Mouse (Mus musculus) kidney, embryonic 15.5 days (tissue): ENCODE measurements at regions not wholly inside any gene's neighbourhood (a gene's known extent, or its start where the extent isn't known, plus 50 kb on each side); places are given as distances from the start of the nearest gene placed in this dataset.

ENCODE experiments used
- ATAC-seq: fragments of 200-750 bp; cut with Nextera tagmentation; replicated peaks from 2 replicates; pipeline ENCODE4 v1.8.0; 2017; ENCODE audit warnings: moderate TSS enrichment; ENCODE audit not compliant: low FRiP score
- H3K27ac ChIP-seq: fragments of 300-500 bp; sonication (generic); 2 replicates; pipeline ENCODE4 v1.5.1; 2015; ENCODE audit warnings: mild to moderate bottlenecking, inconsistent platforms
- H3K27me3 ChIP-seq: fragments of 300-500 bp; sonication (generic); 2 replicates; pipeline ENCODE4 v1.6.1; 2015; ENCODE audit warnings: inconsistent platforms
- H3K36me3 ChIP-seq: fragments of 300-500 bp; sonication (generic); 2 replicates; pipeline ENCODE4 v1.6.1; 2015; ENCODE audit warnings: inconsistent platforms
- H3K4me1 ChIP-seq: fragments of 300-500 bp; sonication (generic); 2 replicates; pipeline ENCODE4 v1.6.1; 2015; ENCODE audit warnings: inconsistent platforms
- H3K4me2 ChIP-seq: fragments of 300-500 bp; sonication (generic); 2 replicates; pipeline ENCODE4 v1.6.1; 2015; ENCODE audit warnings: moderate library complexity, mild to moderate bottlenecking, inconsistent platforms
- H3K4me3 ChIP-seq: fragments of 300-500 bp; sonication (generic); replicated peaks from 2 replicates; pipeline ENCODE4 v1.5.1; 2015; ENCODE audit warnings: mild to moderate bottlenecking, inconsistent platforms
- H3K9ac ChIP-seq: fragments of 300-500 bp; sonication (generic); 2 replicates; pipeline ENCODE4 v1.6.1; 2015; ENCODE audit warnings: mild to moderate bottlenecking, inconsistent platforms
- H3K9me3 ChIP-seq: fragments of 300-500 bp; sonication (generic); replicated peaks from 2 replicates; pipeline ENCODE4 v1.6.1; 2016; ENCODE audit warnings: inconsistent platforms
- WGBS: fragments of 180-500 bp; shearing (Covaris S2); methylation state at CpG from one replicate; pipeline ENCODE4 v1.1.7; 2015; ENCODE audit warnings: mixed read lengths; 5-methylcytosine and 5-hydroxymethylcytosine counted together

- Histone ChIP-seq H3K9me3 (no peaks in the 10 kb centered on the region), H3K27me3 (no peaks in the 10 kb centered on the region), H3K27ac (no peak overlapping the region), H3K4me1 (peaks cover 3% of the 10 kb centered on the region), H3K4me2 (no peak overlapping the region), H3K36me3 (no peaks in the 10 kb centered on the region), H3K4me3 (no peak overlapping the region), H3K9ac (no peak overlapping the region)
- 96% methylated on average over 3 of the region's 3 CpGs for WGBS
- ATAC-seq: no peak
Measured at GRCm38 (mm10) chr2:50743785-50744258, 405.1 kb downstream of the Rnd3 start.

- no peaks in the 10 kb centered on the region for H3K36me3 ChIP-seq
- no peak overlapping the region for H3K4me2 ChIP-seq
- H3K4me3 ChIP-seq: no peak overlapping the region
- 58% methylated on average over 2 of the region's 2 CpGs for WGBS
- H3K27me3 ChIP-seq: no peaks in the 10 kb centered on the region
- H3K4me1 ChIP-seq: peaks cover 10% of the 10 kb centered on the region
- no peak for ATAC-seq
- H3K27ac ChIP-seq: no peak overlapping the region
- no peaks in the 10 kb centered on the region for H3K9me3 ChIP-seq
- H3K9ac ChIP-seq: no peak overlapping the region
Measured at GRCm38 (mm10) chr2:50742421-50742820, 406.5 kb downstream of the Rnd3 start.

- no peak overlapping the region for H3K4me3 ChIP-seq
- no peak overlapping the region for H3K9ac ChIP-seq
- H3K36me3 ChIP-seq: no peaks in the 10 kb centered on the region
- H3K27me3 ChIP-seq: no peaks in the 10 kb centered on the region
- 83% methylated on average over 2 of the region's 2 CpGs for WGBS
- peaks cover 13% of the 10 kb centered on the region for H3K4me1 ChIP-seq
- H3K27ac ChIP-seq: no peak overlapping the region
- H3K9me3 ChIP-seq: no peaks in the 10 kb centered on the region
- H3K4me2 ChIP-seq: no peak overlapping the region
- no peak for ATAC-seq
Measured at GRCm38 (mm10) chr2:50741337-50741736, 407.6 kb downstream of the Rnd3 start.

- Histone ChIP-seq H3K9me3 (no peaks in the 10 kb centered on the region), H3K4me3 (no peak overlapping the region), H3K27ac (no peak overlapping the region), H3K4me1 (peaks cover 13% of the 10 kb centered on the region), H3K9ac (no peak overlapping the region), H3K4me2 (no peak overlapping the region), H3K36me3 (no peaks in the 10 kb centered on the region), H3K27me3 (no peaks in the 10 kb centered on the region)
- 77% methylated on average over 8 of the region's 8 CpGs for WGBS
- ATAC-seq: no peak
Measured at GRCm38 (mm10) chr2:50739599-50739979, 409.3 kb downstream of the Rnd3 start.

GRCm38 (mm10) chr2:50738936-50739598 lies 409.8 kb downstream of the Rnd3 start:
- Histone ChIP-seq H3K9me3 (no peaks in the 10 kb centered on the region), H3K4me2 (no peak overlapping the region), H3K4me3 (no peak overlapping the region), H3K9ac (no peak overlapping the region), H3K27ac (no peak overlapping the region), H3K36me3 (no peaks in the 10 kb centered on the region), H3K27me3 (no peaks in the 10 kb centered on the region), H3K4me1 (peaks cover 13% of the 10 kb centered on the region)
- ATAC-seq: no peak
- WGBS: 41% methylated on average over 8 of the region's 8 CpGs

GRCm38 (mm10) chr2:50737706-50738105 lies 411.2 kb downstream of the Rnd3 start:
- H3K36me3 ChIP-seq: no peaks in the 10 kb centered on the region
- 42% methylated on average over 9 of the region's 9 CpGs for WGBS
- no peak overlapping the region for H3K4me3 ChIP-seq
- H3K9ac ChIP-seq: no peak overlapping the region
- H3K27ac ChIP-seq: no peak overlapping the region
- no peak overlapping the region for H3K4me2 ChIP-seq
- no peak for ATAC-seq
- peaks cover 13% of the 10 kb centered on the region for H3K4me1 ChIP-seq
- no peaks in the 10 kb centered on the region for H3K9me3 ChIP-seq
- no peaks in the 10 kb centered on the region for H3K27me3 ChIP-seq

- no peak for ATAC-seq
- Histone ChIP-seq H3K27ac (no peak overlapping the region), H3K27me3 (no peaks in the 10 kb centered on the region), H3K9me3 (no peaks in the 10 kb centered on the region), H3K36me3 (no peaks in the 10 kb centered on the region), H3K9ac (no peak overlapping the region), H3K4me3 (no peak overlapping the region), H3K4me2 (no peak overlapping the region), H3K4me1 (peaks cover 13% of the 10 kb centered on the region)
- 84% methylated on average over 11 of the region's 11 CpGs for WGBS
Measured at GRCm38 (mm10) chr2:50735029-50735428, 413.9 kb downstream of the Rnd3 start.

- H3K27ac ChIP-seq: peak overlapping the region; percentile 48
Measured at GRCm38 (mm10) chr2:50706652-50707051, 410.1 kb upstream of the Mmadhc start.

GRCm38 (mm10) chr2:50704297-50704696 lies 407.7 kb upstream of the Mmadhc start:
- 17% methylated on average over 3 of the region's 3 CpGs for WGBS
- no peak overlapping the region for H3K4me2 ChIP-seq
- H3K27me3 ChIP-seq: no peaks in the 10 kb centered on the region
- peaks cover 8% of the 10 kb centered on the region for H3K4me1 ChIP-seq
- H3K9me3 ChIP-seq: no peaks in the 10 kb centered on the region
- H3K9ac ChIP-seq: no peak overlapping the region
- H3K36me3 ChIP-seq: no peaks in the 10 kb centered on the region
- H3K4me3 ChIP-seq: no peak overlapping the region
- peak; percentile 43; the same call in 1 of the 2 replicates for ATAC-seq
- 0 out of 2 replicates have a peak overlapping the region, but pooled peaks have one; percentile 18 for H3K27ac ChIP-seq

More at GRCm38 (mm10) chr2:50706652-50707051, 410.1 kb upstream of the Mmadhc start:
- Histone ChIP-seq H3K9ac (no peak overlapping the region), H3K27me3 (no peaks in the 10 kb centered on the region), H3K36me3 (no peaks in the 10 kb centered on the region), H3K4me2 (no peak overlapping the region), H3K4me1 (peaks cover 8% of the 10 kb centered on the region), H3K9me3 (no peaks in the 10 kb centered on the region), H3K4me3 (no peak overlapping the region)
- ATAC-seq: no peak
- 63% methylated on average over 3 of the region's 3 CpGs for WGBS

- H3K4me2 ChIP-seq: no peak overlapping the region
- no peaks in the 10 kb centered on the region for H3K27me3 ChIP-seq
- H3K9me3 ChIP-seq: no peaks in the 10 kb centered on the region
- H3K4me1 ChIP-seq: peaks cover 15% of the 10 kb centered on the region
- no peaks in the 10 kb centered on the region for H3K36me3 ChIP-seq
- no peak overlapping the region for H3K9ac ChIP-seq
- no peak overlapping the region for H3K27ac ChIP-seq
- H3K4me3 ChIP-seq: no peak overlapping the region
- no peak for ATAC-seq
- WGBS: 73% methylated on average over 15 of the region's 15 CpGs
Measured at GRCm38 (mm10) chr2:50702584-50703450, 406.2 kb upstream of the Mmadhc start.

- Histone ChIP-seq H3K9me3 (no peaks in the 10 kb centered on the region), H3K27ac (0 out of 2 replicates have a peak overlapping the region, but pooled peaks have one; percentile 18), H3K27me3 (no peaks in the 10 kb centered on the region), H3K4me3 (no peak overlapping the region), H3K4me2 (no peak overlapping the region), H3K36me3 (no peaks in the 10 kb centered on the region), H3K4me1 (peaks cover 13% of the 10 kb centered on the region; the same call in 1 of the 2 replicates), H3K9ac (no peak overlapping the region)
- ATAC-seq: no peak
- WGBS: 49% methylated on average over 6 of the region's 6 CpGs
Measured at GRCm38 (mm10) chr2:50698841-50699240, 402.2 kb upstream of the Mmadhc start.

- ATAC-seq: no peak
- no peaks in the 10 kb centered on the region for H3K9me3 ChIP-seq
- no peak overlapping the region for H3K27ac ChIP-seq
- no peak overlapping the region for H3K9ac ChIP-seq
- H3K36me3 ChIP-seq: no peaks in the 10 kb centered on the region
- no peak overlapping the region for H3K4me2 ChIP-seq
- H3K4me3 ChIP-seq: no peak overlapping the region
- no peaks in the 10 kb centered on the region for H3K27me3 ChIP-seq
- peaks cover 10% of the 10 kb centered on the region; the same call in 1 of the 2 replicates for H3K4me1 ChIP-seq
Measured at GRCm38 (mm10) chr2:50696575-50696974, 400.0 kb upstream of the Mmadhc start.
